Comparison of ENCODE assay signal across 20 mouse cellular contexts in the genomic region with DNA sequence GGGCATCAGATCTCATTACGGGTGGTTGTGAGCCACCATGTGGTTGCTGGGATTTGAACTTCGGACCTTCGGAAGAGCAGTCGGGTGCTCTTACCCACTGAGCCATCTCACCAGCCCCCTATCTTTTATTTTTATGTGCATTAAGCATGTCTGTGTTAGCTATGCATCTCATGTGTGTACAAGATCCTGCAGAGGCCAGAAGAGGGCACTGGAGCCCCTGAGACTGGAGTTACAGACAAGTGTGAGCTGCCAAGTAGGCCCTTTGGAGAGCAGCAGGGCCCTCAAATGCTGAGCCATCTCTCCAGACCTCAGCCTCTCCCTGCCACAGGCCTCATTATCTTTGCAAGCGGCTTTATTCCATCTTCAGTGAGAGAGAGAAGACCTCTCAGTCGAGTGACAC. TPM values are rescaled to one million over a fixed set of nuclear protein-coding genes. Genes with fewer than 3 reads are reported as not detected.
DNase-seq lines count a peak whose midpoint lies in the region; ATAC-seq and TF ChIP-seq lines count a peak whose summit lies in the region.
"Not testable (repeated sequence)": the region's sequence is repeated elsewhere in the genome, so short reads cannot be mapped to it uniquely, and the experiment has no call there.
"Had no signal": no experiment of that assay in that cellular context is flagged by ENCODE, and none has a peak within 500 bp of the region (broad histone marks: within the 10 kb centered on the region; RNA-seq: fewer than 3 reads in every experiment).

No protein-coding gene starts in this region.

- H3K36me3 ChIP-seq in MEL (ENCODE audit: control insufficient read depth in 1 of 2, insufficient read depth in 2 of 2, low read length in 2 of 2); heart, adult 2 months (ENCODE audit: control insufficient read depth, insufficient read depth, low read length): not testable (repeated sequence)
- peaks cover 36% of the 10 kb centered on the region for H3K36me3 ChIP-seq in liver, postnatal 0 days (replicated peaks; ENCODE audit: insufficient read depth, low read length)
- peaks cover 92% of the 10 kb centered on the region for H3K36me3 ChIP-seq in midbrain, embryonic 14.5 days (ENCODE audit: control insufficient read depth, insufficient read depth, low read length)
- H3K36me3 ChIP-seq in stomach, postnatal 0 days (ENCODE audit: control insufficient read depth, insufficient read depth, low read length): peaks cover 13% of the 10 kb centered on the region

- not testable (repeated sequence) for H3K9ac ChIP-seq in MEL (ENCODE audit: control insufficient read depth, low read depth, low read length, poor library complexity, severe bottlenecking); heart, adult 2 months (ENCODE audit: low read depth, low read length); liver, postnatal 0 days (replicated peaks); midbrain, embryonic 14.5 days (replicated peaks; ENCODE audit: low read length); stomach, postnatal 0 days (ENCODE audit: low read length)

- not testable (repeated sequence) for TF ChIP-seq EP300 in MEL (IDR thresholded peaks at IDR 0.05; ENCODE audit: low read depth in 1 of 2, low read length in 2 of 2); heart, adult 2 months (IDR thresholded peaks at IDR 0.05; ENCODE audit: insufficient read depth, low read depth, low read length); liver, postnatal 0 days (IDR thresholded peaks at IDR 0.05; ENCODE audit: low read depth); stomach, postnatal 0 days (optimal IDR thresholded peaks at IDR 0.05)

- H3K4me3 ChIP-seq in MEL (ENCODE audit: control insufficient read depth in 1 of 2, insufficient read depth in 1 of 2, low read depth in 2 of 2, low read length in 2 of 2); heart, adult 2 months; liver, postnatal 0 days (ENCODE audit: low read depth, low read length); midbrain, embryonic 14.5 days (replicated peaks; ENCODE audit: low read depth, low read length); stomach, postnatal 0 days (ENCODE audit: low read depth, low read length): not testable (repeated sequence)

- peak; percentile 57 for DNase-seq in MEL (ENCODE audit: low read depth, low spot score)
- DNase-seq in cerebellum, postnatal 14 days: peak; percentile 59 to 71
- DNase-seq in heart, adult 2 months; stomach, postnatal 0 days (ENCODE audit: low spot score): not testable (repeated sequence)
- DNase-seq in kidney, postnatal 14 days: peak; percentile 57
- DNase-seq in liver, postnatal 0 days: peak; percentile 23
- DNase-seq in midbrain, embryonic 14.5 days: peak; percentile 59

- TF ChIP-seq POLR2A in MEL (IDR thresholded peaks at IDR 0.05; ENCODE audit: control insufficient read depth in 1 of 2, insufficient read depth in 1 of 2, low read depth in 1 of 2, low read length in 2 of 2, poor library complexity in 1 of 2); heart, adult 2 months (IDR thresholded peaks at IDR 0.05; ENCODE audit: insufficient read depth, low read depth, low read length): not testable (repeated sequence)

- TF ChIP-seq RAD21 in MEL (IDR thresholded peaks at IDR 0.05; ENCODE audit: low read depth, low read length): peak; percentile 52

- not testable (repeated sequence) for H3K4me2 ChIP-seq in liver, postnatal 0 days (ENCODE audit: low read depth, low read length); midbrain, embryonic 14.5 days (ENCODE audit: low read length); stomach, postnatal 0 days (replicated peaks; ENCODE audit: low read depth)

- not testable (repeated sequence) for H3K79me2 ChIP-seq in MEL (ENCODE audit: control insufficient read depth, insufficient read depth, low read length, poor library complexity); heart, adult 2 months (replicated peaks; ENCODE audit: control insufficient read depth, insufficient read depth, low read length)

- H3K4me1 ChIP-seq in MEL (ENCODE audit: control insufficient read depth in 1 of 2, insufficient read depth in 2 of 2, low read length in 2 of 2); midbrain, embryonic 14.5 days (ENCODE audit: control insufficient read depth, insufficient read depth, low read length); stomach, postnatal 0 days (replicated peaks; ENCODE audit: control insufficient read depth, insufficient read depth): not testable (repeated sequence)
- peaks cover 25% of the 10 kb centered on the region for H3K4me1 ChIP-seq in heart, adult 2 months (ENCODE audit: control insufficient read depth, insufficient read depth, low read length)
- H3K4me1 ChIP-seq in liver, postnatal 0 days (ENCODE audit: insufficient read depth): peaks cover 35% of the 10 kb centered on the region

- not testable (repeated sequence) for ATAC-seq in liver, postnatal 0 days; midbrain, embryonic 14.5 days (ENCODE audit: low FRiP score, low TSS enrichment); stomach, postnatal 0 days (ENCODE audit: low FRiP score, low TSS enrichment)

- H3K27ac ChIP-seq in MEL (ENCODE audit: control insufficient read depth, low read depth, low read length); heart, adult 2 months; liver, postnatal 0 days (ENCODE audit: low read depth); midbrain, embryonic 14.5 days (replicated peaks; ENCODE audit: low read depth, low read length); stomach, postnatal 0 days (replicated peaks): not testable (repeated sequence)

- H3K9me3 ChIP-seq in MEL (replicated peaks; ENCODE audit: insufficient read depth, low read length); liver, postnatal 0 days (ENCODE audit: low read length); midbrain, embryonic 14.5 days (ENCODE audit: control insufficient read depth, low read length); stomach, postnatal 0 days (ENCODE audit: control insufficient read depth, low read length): not testable (repeated sequence)

- peak in 2 of 3 experiments; percentile 54 to 58; a peak in 4 of 6 replicates for TF ChIP-seq CTCF in MEL (IDR thresholded peaks at IDR 0.05 in 2 of 3, conservative IDR thresholded peaks at IDR 0.05 in 1 of 3; ENCODE audit: control insufficient read depth in 1 of 3, insufficient read depth in 1 of 3, low read depth in 2 of 3, low read length in 3 of 3, poor library complexity in 1 of 3, severe bottlenecking in 1 of 3)
- peak; percentile 57 for TF ChIP-seq CTCF in heart, adult 2 months (IDR thresholded peaks at IDR 0.05)
- TF ChIP-seq CTCF in liver, postnatal 0 days (IDR thresholded peaks at IDR 0.05; ENCODE audit: low read depth): peak; percentile 55
- TF ChIP-seq CTCF in stomach, postnatal 0 days (IDR thresholded peaks at IDR 0.05; ENCODE audit: low read depth): peak; percentile 64

- WGBS in heart, adult 2 months: 87% methylated on average over 6 of the region's 6 CpGs
- 71% methylated on average over 5 of the region's 6 CpGs for WGBS in liver, postnatal 0 days (ENCODE audit: insufficient replicate concordance)
- 90% methylated on average over 6 of the region's 6 CpGs for WGBS in midbrain, embryonic 14.5 days
- 75% methylated on average over 6 of the region's 6 CpGs for WGBS in stomach, postnatal 0 days

- intact Hi-C loops in heart, adult 2 months (cut with DNase I): not testable (repeated sequence)

- H3K27me3 ChIP-seq in MEL (ENCODE audit: control insufficient read depth in 1 of 2, insufficient read depth in 2 of 2, low read length in 2 of 2); heart, adult 2 months (ENCODE audit: control insufficient read depth, insufficient read depth, low read length); liver, postnatal 0 days (ENCODE audit: insufficient read depth, low read length); midbrain, embryonic 14.5 days (ENCODE audit: control insufficient read depth, insufficient read depth, low read length); stomach, postnatal 0 days (ENCODE audit: control insufficient read depth, insufficient read depth, low read length): not testable (repeated sequence)

RNA-seq across cellular contexts. Expression of a gene that starts 10.9 kb away (rescaled TPM):
- total RNA-seq in MEL (2012; rRNA removed): not detected in 2 replicates
- polyA plus RNA-seq in MEL (2012; ENCODE audit: insufficient read depth in 1 of 2, insufficient read length in 2 of 2, low read depth in 1 of 2, low replicate concordance in 2 of 2, missing spikeins in 1 of 2): under 1 TPM in 1 of 2 experiments, not detected in 1; 0.18 TPM
- not detected for total RNA-seq in heart, adult 2 months (2021)
- polyA plus RNA-seq in heart, adult 2 months (2012; rRNA removed): not detected in 2 replicates
- polyA plus RNA-seq in liver, postnatal 0 days (2015; fragmentation: Nextera tagmentation; extraction: Ambion mirVana): not detected in 2 replicates
- polyA plus RNA-seq in midbrain, embryonic 14.5 days (2014; fragmentation: Nextera tagmentation; extraction: Ambion mirVana): not detected in 2 replicates
- 0.08 and 0.11 TPM in 2 replicates for polyA plus RNA-seq in stomach, postnatal 0 days (2015; fragmentation: Nextera tagmentation; extraction: Ambion mirVana)
- total RNA-seq: adrenal gland, postnatal 36 days; gastrocnemius, postnatal 36 days had no signal
- polyA plus RNA-seq: erythroblast, embryonic 14.5 days; frontal cortex, adult 2 months; G1E; heart, embryonic 12.5 days; hindbrain, embryonic 11.5 days; intestine, embryonic 15.5 days; large intestine, adult 2 months; limb, embryonic 13.5 days; macrophage; midbrain, embryonic 15.5 days; neural tube, embryonic 12.5 days had no signal

RNA-seq across cellular contexts. Expression of a gene that starts 17.2 kb away (rescaled TPM):
- total RNA-seq in MEL (2012; rRNA removed): 37.5 and 41.4 TPM in 2 replicates
- 10 to 100 TPM in 1 of 2 experiments, not detected in 1; 89.8 TPM for polyA plus RNA-seq in MEL (2012; ENCODE audit: insufficient read depth in 1 of 2, insufficient read length in 2 of 2, low read depth in 1 of 2, low replicate concordance in 2 of 2, missing spikeins in 1 of 2)
- 10 to 100 TPM; 41.6 to 48.1 TPM for total RNA-seq in heart, adult 2 months (2021)
- polyA plus RNA-seq in heart, adult 2 months (2012; rRNA removed): 54.5 and 65.2 TPM in 2 replicates
- 10.5 and 10.9 TPM in 2 replicates for polyA plus RNA-seq in liver, postnatal 0 days (2015; fragmentation: Nextera tagmentation; extraction: Ambion mirVana)
- 65.7 and 81.1 TPM in 2 replicates for polyA plus RNA-seq in midbrain, embryonic 14.5 days (2014; fragmentation: Nextera tagmentation; extraction: Ambion mirVana)
- 16.5 and 18.7 TPM in 2 replicates for polyA plus RNA-seq in stomach, postnatal 0 days (2015; fragmentation: Nextera tagmentation; extraction: Ambion mirVana)

RNA-seq across cellular contexts. Expression of a gene that starts 28.4 kb away (rescaled TPM):
- total RNA-seq in MEL (2012; rRNA removed): 22.0 and 29.6 TPM in 2 replicates
- 10 to 100 TPM in 1 of 2 experiments, not detected in 1; 50.9 TPM for polyA plus RNA-seq in MEL (2012; ENCODE audit: insufficient read depth in 1 of 2, insufficient read length in 2 of 2, low read depth in 1 of 2, low replicate concordance in 2 of 2, missing spikeins in 1 of 2)
- total RNA-seq in heart, adult 2 months (2021): 100 to 1,000 TPM; 103 to 105 TPM
- 89.4 and 104 TPM in 2 replicates for polyA plus RNA-seq in heart, adult 2 months (2012; rRNA removed)
- 5.1 and 6.1 TPM in 2 replicates for polyA plus RNA-seq in liver, postnatal 0 days (2015; fragmentation: Nextera tagmentation; extraction: Ambion mirVana)
- polyA plus RNA-seq in midbrain, embryonic 14.5 days (2014; fragmentation: Nextera tagmentation; extraction: Ambion mirVana): 175 and 194 TPM in 2 replicates
- 24.0 and 24.5 TPM in 2 replicates for polyA plus RNA-seq in stomach, postnatal 0 days (2015; fragmentation: Nextera tagmentation; extraction: Ambion mirVana)

RNA-seq across cellular contexts. Expression of a gene that starts 29.7 kb away (rescaled TPM):
- total RNA-seq in MEL (2012; rRNA removed): 350 and 385 TPM in 2 replicates
- polyA plus RNA-seq in MEL (2012; ENCODE audit: insufficient read depth in 1 of 2, insufficient read length in 2 of 2, low read depth in 1 of 2, low replicate concordance in 2 of 2, missing spikeins in 1 of 2): 100 to 1,000 TPM; 214 to 417 TPM
- total RNA-seq in heart, adult 2 months (2021): 100 to 1,000 TPM in 1 of 2 experiments, 10 to 100 TPM in 1; 89.5 to 105 TPM
- 144 and 173 TPM in 2 replicates for polyA plus RNA-seq in heart, adult 2 months (2012; rRNA removed)
- 67.5 and 71.0 TPM in 2 replicates for polyA plus RNA-seq in liver, postnatal 0 days (2015; fragmentation: Nextera tagmentation; extraction: Ambion mirVana)
- polyA plus RNA-seq in midbrain, embryonic 14.5 days (2014; fragmentation: Nextera tagmentation; extraction: Ambion mirVana): 135 and 164 TPM in 2 replicates
- 120 and 122 TPM in 2 replicates for polyA plus RNA-seq in stomach, postnatal 0 days (2015; fragmentation: Nextera tagmentation; extraction: Ambion mirVana)

RNA-seq across cellular contexts. Expression of a gene that starts 47.9 kb away (rescaled TPM):
- 0.23 and 0.62 TPM in 2 replicates for total RNA-seq in MEL (2012; rRNA removed)
- polyA plus RNA-seq in MEL (2012; ENCODE audit: insufficient read depth in 1 of 2, insufficient read length in 2 of 2, low read depth in 1 of 2, low replicate concordance in 2 of 2, missing spikeins in 1 of 2): 1 to 10 TPM in 1 of 2 experiments, not detected in 1; 1.2 TPM
- not detected for total RNA-seq in heart, adult 2 months (2021)
- polyA plus RNA-seq in heart, adult 2 months (2012; rRNA removed): 0.04 TPM in 1 of 2 replicates, not detected in the other
- polyA plus RNA-seq in liver, postnatal 0 days (2015; fragmentation: Nextera tagmentation; extraction: Ambion mirVana): not detected in 2 replicates
- not detected in 2 replicates for polyA plus RNA-seq in midbrain, embryonic 14.5 days (2014; fragmentation: Nextera tagmentation; extraction: Ambion mirVana)
- polyA plus RNA-seq in stomach, postnatal 0 days (2015; fragmentation: Nextera tagmentation; extraction: Ambion mirVana): 79.6 and 83.7 TPM in 2 replicates
- total RNA-seq: adrenal gland, postnatal 36 days; G1E had no signal
- polyA plus RNA-seq: erythroblast, embryonic 14.5 days; heart, embryonic 12.5 days; hindbrain, embryonic 11.5 days; macrophage; midbrain, embryonic 15.5 days; neural tube, embryonic 12.5 days had no signal
